Comparison of ENCODE assay signal across 7 mouse cellular contexts in the genomic region with DNA sequence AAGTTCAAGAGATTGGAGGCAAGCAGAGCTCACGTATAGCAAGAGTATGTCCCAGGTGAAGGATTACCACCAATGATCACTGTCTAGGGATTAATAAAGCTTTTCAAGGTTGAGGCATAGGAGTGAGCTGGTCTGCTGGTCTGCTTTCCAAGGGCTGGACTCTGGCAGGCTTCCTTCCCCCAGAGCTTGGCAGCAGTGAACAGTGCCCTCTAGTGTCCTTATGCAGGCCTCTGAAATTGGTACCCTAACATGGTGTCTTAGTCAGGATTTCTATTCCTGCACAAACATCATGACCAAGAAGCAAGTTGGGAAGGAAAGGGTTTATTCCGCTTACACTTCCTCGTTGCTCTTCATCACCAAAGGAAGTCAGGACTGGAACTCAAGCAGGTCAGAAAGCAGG. TPM values are rescaled to one million over a fixed set of nuclear protein-coding genes. Genes with fewer than 3 reads are reported as not detected.
DNase-seq lines count a peak whose midpoint lies in the region; ATAC-seq and TF ChIP-seq lines count a peak whose summit lies in the region.

No protein-coding gene starts in this region.

- H3K27me3 ChIP-seq in C2C12 (ENCODE audit: control insufficient read depth, insufficient read depth, insufficient read length), result no peaks in the 10 kb centered on the region
- H3K27me3 ChIP-seq in kidney, postnatal 0 days (ENCODE audit: insufficient read depth, low read length), result no peaks in the 10 kb centered on the region

- no peaks in the 10 kb centered on the region for H3K79me3 ChIP-seq in C2C12 (ENCODE audit: low read depth)

- H3K27ac ChIP-seq in kidney, postnatal 0 days, result no peak overlapping the region

- WGBS in kidney, postnatal 0 days, result 50% methylated on average over 3 of the region's 3 CpGs
- WGBS in lung, adult 2 months, result 34% methylated on average over 3 of the region's 3 CpGs

- no peaks in the 10 kb centered on the region for H3K9me3 ChIP-seq in kidney, postnatal 0 days (replicated peaks; ENCODE audit: low read length)

- H3K36me3 ChIP-seq in C2C12 (ENCODE audit: control insufficient read depth, insufficient read depth), result no peaks in the 10 kb centered on the region
- H3K36me3 ChIP-seq in kidney, postnatal 0 days (ENCODE audit: insufficient read depth, low read length), result no peaks in the 10 kb centered on the region

- H3K79me2 ChIP-seq in C2C12 (ENCODE audit: control insufficient read depth, insufficient read depth), result no peaks in the 10 kb centered on the region

- no peak overlapping the region for H3K9ac ChIP-seq in kidney, postnatal 0 days (ENCODE audit: low read depth, low read length)

- TF ChIP-seq POLR2A in brain, embryonic 14.5 days (IDR thresholded peaks at IDR 0.05; ENCODE audit: borderline replicate concordance, extremely low read depth, insufficient read depth, insufficient read length, poor library complexity, severe bottlenecking), result no peak
- no peak for TF ChIP-seq POLR2A in lung, adult 2 months (IDR thresholded peaks at IDR 0.05; ENCODE audit: borderline replicate concordance, extremely low read depth, low read depth, low read length)

- no peak overlapping the region for H3K4me2 ChIP-seq in kidney, postnatal 0 days (ENCODE audit: low read length)

- DNase-seq in 3T3-L1 (ENCODE audit: low read depth, low spot score), result peak; percentile 91
- DNase-seq in brain, embryonic 14.5 days (ENCODE audit: low read depth), result peak; percentile 69
- DNase-seq in forelimb bud, embryonic 11.5 days (ENCODE audit: low read depth, low spot score), result peak; percentile 65
- DNase-seq in kidney, postnatal 0 days (ENCODE audit: low spot score), result peak; percentile 82
- peak; percentile 47 for DNase-seq in lung, adult 2 months
- DNase-seq in right cerebral cortex, postnatal 10 days (ENCODE audit: low spot score in 2 of 2), result peak; percentile 59 to 73

- TF ChIP-seq CTCF in C2C12 (IDR thresholded peaks at IDR 0.05; ENCODE audit: control insufficient read depth, insufficient read depth, insufficient read length), result peak; percentile 35
- peak; percentile 77 for TF ChIP-seq CTCF in brain, embryonic 14.5 days (IDR thresholded peaks at IDR 0.05; ENCODE audit: borderline replicate concordance, extremely low read depth, insufficient read depth, insufficient read length)
- TF ChIP-seq CTCF in kidney, postnatal 0 days (IDR thresholded peaks at IDR 0.05; ENCODE audit: low read depth), result peak; percentile 84
- TF ChIP-seq CTCF in lung, adult 2 months (IDR thresholded peaks at IDR 0.05; ENCODE audit: insufficient read depth, low read length), result peak; percentile 88

- ATAC-seq in kidney, postnatal 0 days (replicated peaks; ENCODE audit: low FRiP score, low read depth), result no peak

- no peak overlapping the region for H3ac ChIP-seq in C2C12 (ENCODE audit: control insufficient read depth, insufficient read length, low read depth)

- no peak overlapping the region for H3K4me3 ChIP-seq in C2C12 (ENCODE audit: insufficient read depth, poor library complexity, severe bottlenecking)
- no peak overlapping the region for H3K4me3 ChIP-seq in kidney, postnatal 0 days (replicated peaks; ENCODE audit: low read depth, low read length)
- no peak overlapping the region for H3K4me3 ChIP-seq in lung, adult 2 months (replicated peaks; ENCODE audit: extremely low read depth, low read depth, low read length)

- no peaks in the 10 kb centered on the region for H3K4me1 ChIP-seq in kidney, postnatal 0 days (replicated peaks; ENCODE audit: insufficient read depth, low read length)
- H3K4me1 ChIP-seq in lung, adult 2 months (ENCODE audit: control insufficient read depth, insufficient read depth, low read length), result no peaks in the 10 kb centered on the region

TF ChIP-seq in C2C12, 6 proteins besides CTCF, POLR2A, EP300 and RAD21:
- TF ChIP-seq MAX (IDR thresholded peaks at IDR 0.05) (no peak), MYOD1 (IDR thresholded peaks at IDR 0.05; ENCODE audit: control insufficient read depth, insufficient read length, low read depth) (no peak), USF1 (IDR thresholded peaks at IDR 0.05; ENCODE audit: low read depth) (no peak), CEBPB (IDR thresholded peaks at IDR 0.05; ENCODE audit: low read depth) (no peak), MYOG (IDR thresholded peaks at IDR 0.05; ENCODE audit: control insufficient read depth, extremely low read depth, insufficient read length) (no peak), FOSL1 (IDR thresholded peaks at IDR 0.05; ENCODE audit: insufficient read depth, low read length, poor library complexity, severe bottlenecking) (no peak)

RNA-seq across cellular contexts. Expression of gene Fcgr2b, which starts 20.4 kb away (rescaled TPM):
- polyA plus RNA-seq in C2C12 (2012; fragmentation: generic; extraction: Trizol), result 0.06 TPM
- polyA plus RNA-seq in brain, embryonic 14.5 days (2012; rRNA removed), result 0.86 and 1.4 TPM in 2 replicates
- 6.4 and 8.0 TPM in 2 replicates for polyA plus RNA-seq in kidney, postnatal 0 days (2015; fragmentation: Nextera tagmentation; extraction: Ambion mirVana)
- 16.3 and 16.4 TPM in 2 replicates for polyA plus RNA-seq in lung, adult 2 months (2012; rRNA removed)

RNA-seq across cellular contexts. Expression of gene Fcgr4, which starts 22.0 kb away (rescaled TPM):
- polyA plus RNA-seq in C2C12 (2012; fragmentation: generic; extraction: Trizol), result 1.0 TPM
- polyA plus RNA-seq in brain, embryonic 14.5 days (2012; rRNA removed), result 0.34 and 0.38 TPM in 2 replicates
- 2.0 and 2.3 TPM in 2 replicates for polyA plus RNA-seq in kidney, postnatal 0 days (2015; fragmentation: Nextera tagmentation; extraction: Ambion mirVana)
- 6.8 and 7.9 TPM in 2 replicates for polyA plus RNA-seq in lung, adult 2 months (2012; rRNA removed)

Comparison
In these comparisons a context has a peak if more than half of its experiments do, and no peak if none do; other contexts are left out.
1. CTCF ChIP-seq: peak in every context shown above with its lines; median percentile 88 in lung, adult 2 months; 84 in kidney, postnatal 0 days; 77 in brain, embryonic 14.5 days; 35 in C2C12.